Mouse (Mus musculus): ENCODE data around the gene Rd3l.

The Rd3l gene

GRCm38 (mm10) chr12:111980887-111981367, at the start of gene Rd3l:
Gene Rd3l (minus strand): TSS chr12:111981317.
- CTCF ChIA-PET, result no interaction called here

GRCm38 (mm10) chr12:112027408-112027807, 46.3 kb upstream of the Rd3l start:
- CTCF ChIA-PET, result no interaction called here

DNA sequence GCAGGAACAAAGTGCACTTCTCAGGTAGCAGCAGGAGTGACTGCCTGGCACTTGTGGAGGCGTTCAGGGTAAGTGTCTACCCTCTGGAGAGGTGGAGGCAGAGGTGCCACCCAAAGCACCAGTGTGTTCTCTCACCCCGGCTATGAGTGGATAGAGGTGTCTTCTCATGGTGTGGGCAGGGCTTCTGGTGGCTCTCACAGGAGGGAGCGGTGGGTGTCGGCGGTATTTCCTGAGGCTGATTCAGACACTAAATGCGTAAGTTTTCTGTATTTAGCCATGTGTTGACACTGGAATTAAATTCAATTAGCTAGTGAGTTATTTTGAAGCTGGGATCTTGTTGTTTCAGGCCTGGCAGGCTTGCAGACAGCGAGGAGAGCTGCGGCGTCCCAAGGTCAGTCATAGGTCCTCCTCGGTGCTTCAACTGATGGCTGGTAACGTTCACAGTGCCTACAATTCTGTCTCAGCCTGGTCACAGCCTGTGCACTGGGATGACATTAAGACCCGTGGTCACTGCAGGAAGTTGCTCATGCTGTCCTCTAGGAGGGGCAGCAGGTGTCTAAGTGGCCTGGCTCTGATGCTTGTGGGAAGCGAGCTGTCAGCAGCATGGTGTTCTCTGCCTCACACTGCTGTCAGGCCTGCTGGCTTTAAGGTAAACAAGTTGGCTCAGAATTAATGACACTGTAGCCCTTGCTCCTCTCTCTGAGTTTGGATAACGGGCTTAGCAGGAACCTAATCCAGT, 45.0 kb upstream of the Rd3l start:
- CTCF ChIA-PET, result no interaction called here

GRCm38 (mm10) chr12:112025457-112025856, 44.3 kb upstream of the Rd3l start:
- CTCF ChIA-PET, result no interaction called here

- CTCF ChIA-PET, result no interaction called here
Observed at GRCm38 (mm10) chr12:112024581-112025310, 43.6 kb upstream of the Rd3l start.

- CTCF ChIA-PET, result no interaction called here
Observed at GRCm38 (mm10) chr12:112023306-112023705, 42.2 kb upstream of the Rd3l start.

GRCm38 (mm10) chr12:112016346-112016745, 35.2 kb upstream of the Rd3l start:
- CTCF ChIA-PET, result no interaction called here

DNA sequence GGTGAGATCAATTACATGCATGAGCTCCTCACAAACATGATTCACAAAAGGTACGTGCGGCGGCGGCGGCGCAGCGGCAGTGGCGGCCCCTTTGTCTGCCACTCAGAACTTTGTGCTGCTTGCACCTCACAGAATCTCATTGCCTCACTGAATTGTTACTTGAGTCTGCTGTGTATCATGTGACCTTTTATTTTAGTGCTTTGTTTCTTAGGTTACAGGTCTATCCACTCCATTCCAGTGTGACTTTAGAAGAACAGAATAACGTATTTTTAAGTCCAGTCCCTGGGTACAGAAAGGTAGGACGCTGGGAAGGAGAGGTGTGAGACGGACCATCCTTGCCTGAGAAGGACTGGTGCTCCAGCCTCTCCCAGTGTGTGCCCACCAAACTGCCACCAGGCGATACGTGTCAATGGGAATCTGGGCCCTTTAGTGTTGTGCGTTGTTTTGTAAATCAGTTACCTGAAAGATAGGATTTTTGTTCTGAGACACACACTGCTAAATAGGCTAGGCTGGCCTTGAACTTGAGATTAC, 32.2 kb upstream of the Rd3l start:
- CTCF ChIA-PET, result no interaction called here

DNA sequence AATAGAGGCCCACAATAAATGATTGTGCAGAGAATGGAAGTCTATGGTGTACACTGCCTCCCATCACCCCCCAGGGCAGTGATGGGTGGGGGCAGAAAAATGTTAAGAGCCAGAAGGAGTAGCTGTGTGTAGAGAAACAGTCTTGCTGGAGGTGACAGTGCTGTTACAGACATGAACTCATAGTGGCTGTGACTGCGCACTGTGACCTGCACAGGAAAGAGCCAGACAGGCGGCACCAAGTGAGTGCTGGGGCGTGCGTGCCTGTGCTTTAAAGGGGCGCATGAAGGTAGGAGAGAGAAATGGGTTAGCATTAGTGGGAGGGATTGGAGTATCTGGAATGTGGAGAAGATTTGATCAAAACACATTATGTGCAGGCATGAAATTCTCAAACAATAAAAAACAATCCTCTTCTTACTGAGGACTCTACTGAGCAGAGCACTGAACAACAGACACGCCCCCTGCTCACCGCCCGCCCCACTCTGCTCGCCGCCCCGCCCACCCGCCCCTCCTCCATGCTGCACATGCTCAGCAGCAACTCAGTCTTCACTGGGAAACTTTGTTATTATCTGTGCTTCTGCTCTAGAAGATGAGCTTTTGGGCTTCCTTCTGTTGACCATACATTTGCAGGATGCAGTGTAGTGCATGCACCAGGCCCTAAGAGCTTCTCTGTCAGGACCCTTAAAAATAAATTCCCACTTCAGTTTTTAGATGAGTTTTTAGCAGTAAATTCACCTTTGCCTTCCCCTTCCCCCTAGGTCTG, 31.6 kb upstream of the Rd3l start:
- CTCF ChIA-PET, result no interaction called here

DNA sequence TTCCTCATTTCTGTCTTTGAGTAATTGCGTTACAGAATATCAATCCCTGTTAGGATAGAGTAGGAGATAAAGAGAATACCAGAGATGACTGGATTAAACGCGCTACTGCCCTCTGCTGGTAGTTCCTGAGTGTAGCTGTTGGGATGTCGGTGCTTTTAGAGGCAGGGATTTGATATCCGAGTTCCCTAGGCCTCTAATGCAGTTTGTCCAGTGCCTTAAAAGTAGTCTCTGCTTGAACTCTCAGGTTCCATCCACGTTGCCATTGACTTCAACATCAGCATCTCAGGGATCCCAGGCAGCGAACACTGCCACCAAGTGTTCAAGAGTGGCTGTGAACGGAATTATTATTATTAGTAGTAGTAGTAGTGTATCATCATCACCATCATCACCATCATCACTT, 20.1 kb upstream of the Rd3l start:
- CTCF ChIA-PET, result no interaction called here

GRCm38 (mm10) chr12:111999735-112000134, 18.6 kb upstream of the Rd3l start:
- CTCF ChIA-PET, result no interaction called here

DNA sequence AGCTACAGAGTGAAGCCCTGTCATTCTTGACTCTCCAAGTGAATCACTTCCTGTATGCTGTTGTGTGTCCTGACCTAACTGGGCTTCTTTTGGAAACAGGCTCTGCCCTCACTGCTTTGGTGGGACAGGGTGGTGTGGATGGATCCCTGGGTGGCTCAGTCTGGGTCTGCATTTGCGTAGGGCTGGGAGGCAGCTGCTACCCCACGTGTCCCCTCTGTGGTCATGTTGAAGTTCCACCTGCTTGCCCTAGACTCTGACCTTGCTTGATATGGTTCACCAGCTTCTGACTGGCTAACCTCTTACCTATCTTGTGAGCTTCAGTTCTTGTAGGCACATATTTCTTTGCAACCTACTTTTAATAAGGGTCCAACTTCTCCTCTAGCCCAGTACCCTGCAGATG, 14.0 kb upstream of the Rd3l start:
- CTCF ChIA-PET, result no interaction called here

DNA sequence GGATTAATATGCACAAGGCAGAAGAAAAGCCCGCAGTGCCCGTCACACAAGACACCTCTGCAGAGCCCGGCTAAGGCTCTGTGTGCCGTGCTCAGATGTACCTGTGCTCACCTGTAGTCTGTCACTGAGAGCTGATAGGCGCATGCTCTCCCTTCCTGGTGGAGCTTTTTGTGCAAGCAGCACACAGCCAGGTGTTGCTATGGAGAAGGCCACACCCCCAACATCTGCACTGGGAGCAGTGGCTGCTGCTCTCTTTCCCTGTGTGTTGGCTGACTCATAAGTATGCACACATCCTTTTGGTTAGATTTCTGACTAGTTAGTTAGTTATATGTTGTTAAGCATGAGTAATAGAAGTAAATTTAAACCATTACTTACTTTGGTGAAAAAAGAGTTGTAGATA, 11.5 kb upstream of the Rd3l start:
- CTCF ChIA-PET, result no interaction called here

DNA sequence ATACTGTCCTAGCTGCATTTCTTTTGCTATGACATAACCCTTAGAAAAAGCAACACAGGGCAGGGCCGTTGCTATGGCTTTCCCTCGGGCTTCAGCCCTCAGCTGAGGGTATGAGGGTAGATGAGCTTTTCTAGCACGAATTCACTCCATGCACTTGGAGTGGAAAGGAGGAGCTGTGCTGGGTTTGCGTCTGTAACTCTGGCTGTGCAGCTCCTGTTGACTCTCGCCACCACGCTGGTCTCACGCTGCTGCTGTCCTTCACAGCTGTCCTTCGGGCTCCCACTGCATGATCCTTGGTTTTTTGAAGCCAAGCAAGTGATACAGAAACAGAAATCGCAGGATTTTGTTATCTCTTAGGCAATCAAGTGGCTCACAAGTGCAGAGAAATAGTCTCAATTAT, 5.6 kb upstream of the Rd3l start:
- CTCF ChIA-PET, result interaction anchor here (0.6 kb wide), 1 partner anchor 8 kb away, joined by 8 read pairs; no protein-coding TSS in a partner anchor

DNA sequence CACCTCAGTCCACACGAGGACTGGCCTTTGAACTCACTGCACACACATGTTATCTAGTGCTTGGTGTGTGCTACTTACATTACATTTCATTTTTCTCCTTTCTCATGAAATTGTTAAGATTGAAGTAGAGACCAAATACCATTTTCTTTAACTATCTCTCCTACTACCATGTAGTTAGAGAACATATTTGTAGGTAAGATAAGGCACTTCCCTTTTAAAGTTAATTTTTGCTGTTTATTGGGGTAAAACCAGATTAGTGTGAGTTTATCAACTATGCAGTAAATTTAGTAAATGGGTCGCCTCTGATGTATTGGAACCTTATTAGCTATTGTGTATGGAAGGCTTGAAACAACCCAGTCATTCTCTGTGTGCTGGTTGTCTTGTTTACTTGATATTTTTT, 2.0 kb upstream of the Rd3l start:
- CTCF ChIA-PET, result no interaction called here

DNA sequence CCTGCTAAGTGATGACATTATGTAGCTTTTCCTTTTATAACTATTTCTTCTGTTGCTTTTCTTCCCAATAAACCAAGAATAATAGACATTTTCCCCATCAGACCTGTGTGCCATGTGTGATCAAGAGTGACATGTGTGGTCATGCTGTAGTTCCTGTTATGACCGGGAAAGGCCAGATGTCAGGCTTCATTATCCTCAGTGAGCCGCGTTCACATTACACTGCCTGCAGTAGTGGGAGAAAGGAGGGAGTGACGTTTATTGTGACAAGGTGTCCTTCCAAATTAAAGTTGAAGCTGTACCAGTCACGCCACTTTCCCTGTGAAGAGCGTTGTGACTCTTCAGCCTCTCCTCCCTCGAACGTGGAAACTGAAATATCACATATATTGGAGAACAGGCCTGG, 714 bp upstream of the Rd3l start:
- CTCF ChIA-PET, result no interaction called here

DNA sequence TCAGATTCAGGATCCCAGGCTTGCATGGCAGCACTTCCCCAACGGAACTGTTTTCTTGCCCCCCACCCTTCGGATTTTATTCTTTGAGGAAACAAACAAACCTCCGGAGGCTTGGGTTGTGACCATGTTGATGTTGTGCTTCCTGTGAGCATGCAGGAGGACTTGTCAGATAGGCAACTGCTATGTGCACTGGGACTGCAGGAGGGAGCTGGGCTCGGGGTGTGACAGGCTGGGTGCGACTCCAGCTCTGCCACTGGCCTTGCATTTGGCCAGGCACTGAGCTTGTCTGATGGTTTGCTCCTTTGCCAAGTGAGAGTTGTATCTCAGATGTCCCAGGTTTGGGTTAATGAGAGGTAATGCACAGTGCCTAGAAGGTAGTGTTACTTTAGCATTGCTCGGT, 2.8 kb downstream of the Rd3l start:
- CTCF ChIA-PET, result interaction anchor here (0.7 kb wide), 1 partner anchor 329 kb away, joined by 3 read pairs; no protein-coding TSS in a partner anchor

DNA sequence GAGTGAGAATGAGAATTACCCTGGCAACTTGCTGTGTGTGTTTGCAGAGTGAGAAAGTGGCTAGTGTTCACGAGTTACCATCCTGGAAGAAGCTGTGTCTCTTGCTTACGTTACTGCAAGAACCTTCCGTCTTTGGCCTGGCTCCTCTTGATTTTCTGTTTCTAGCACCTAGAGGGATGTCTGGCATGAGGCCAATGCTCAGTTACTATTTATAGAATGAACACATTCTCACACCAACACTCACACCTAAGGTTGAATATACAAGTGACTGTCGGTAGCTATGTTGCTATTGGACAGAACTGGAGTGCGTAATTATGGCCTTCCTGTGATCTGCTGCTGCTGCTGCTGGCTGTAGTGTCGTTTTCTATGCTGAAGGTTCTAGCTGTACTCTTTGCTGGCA, 4.0 kb downstream of the Rd3l start:
- CTCF ChIA-PET, result no interaction called here

DNA sequence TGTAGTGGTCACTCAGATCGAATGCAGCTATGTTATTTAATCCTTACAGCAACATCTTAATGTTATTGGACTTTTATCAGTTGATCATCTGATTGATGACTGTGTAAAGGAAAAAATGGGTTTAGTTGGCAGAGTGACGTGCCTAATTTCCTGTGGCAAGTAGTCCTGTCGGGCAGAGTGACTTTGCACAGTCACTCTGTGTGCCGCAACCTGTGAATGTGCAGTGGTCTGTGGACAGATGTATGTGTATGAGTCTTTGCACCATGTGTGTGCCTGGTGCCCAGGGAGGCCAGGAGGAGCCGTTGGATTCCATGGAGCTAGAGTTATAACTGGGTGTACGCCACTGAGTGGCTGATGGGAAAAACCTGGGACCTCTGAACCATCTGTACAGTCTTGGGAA, 6.5 kb downstream of the Rd3l start:
- CTCF ChIA-PET, result no interaction called here

- CTCF ChIA-PET, result no interaction called here
Observed at GRCm38 (mm10) chr12:111972504-111972903, 8.6 kb downstream of the Rd3l start.

GRCm38 (mm10) chr12:111971231-111971686, 9.9 kb downstream of the Rd3l start, which contains the start of gene Tdrd9:
Gene Tdrd9 (plus strand): TSS chr12:111971559.
- CTCF ChIA-PET, result no interaction called here

- CTCF ChIA-PET, result no interaction called here
Observed at GRCm38 (mm10) chr12:111970085-111970484, 11.0 kb downstream of the Rd3l start.

All from spleen, embryonic (tissue).